Mouse (Mus musculus) adrenal gland, postnatal 10 days (tissue): ENCODE measurements around the gene Slain2. TPM values are rescaled to one million over a fixed set of nuclear protein-coding genes. Genes with fewer than 3 reads are reported as not detected.
A peak's percentile ranks its signal among the peaks of the same experiment; 100 is the strongest.
"Not testable (repeated sequence)": the region's sequence is repeated elsewhere in the genome, so short reads cannot be mapped to it uniquely, and the experiment has no call there.

Experiments
- DNase-seq: peaks from one replicate; pipeline ENCODE4 v3.0.0; 2021; ENCODE audit warnings: mixed read lengths
- total RNA-seq, 2 experiments: library from RNA; stranded (reverse); gene quantifications; 2 replicates each; pipeline ENCODE4 v1.2.3; 2021

Slain2 gene
- total RNA-seq, 2 experiments from 2014 or later, result 56.1 to 59.8 TPM

GRCm38 (mm10) chr5:72948136-72948535, 34.0 kb downstream of the Slain2 start:
- no peak for DNase-seq

- DNase-seq, result no peak
These were observed 36.1 kb downstream of the Slain2 start for GRCm38 (mm10) chr5:72950252-72950651.

GRCm38 (mm10) chr5:72953996-72954604, 40.0 kb downstream of the Slain2 start:
- DNase-seq, result peak; percentile 28

- peak; percentile 14 for DNase-seq
These were observed 43.2 kb downstream of the Slain2 start for GRCm38 (mm10) chr5:72957281-72957680.

GRCm38 (mm10) chr5:72960096-72960495, 46.0 kb downstream of the Slain2 start:
- peak; percentile 0 for DNase-seq

- DNase-seq, result peak; percentile 0
These were observed 51.6 kb downstream of the Slain2 start for GRCm38 (mm10) chr5:72965706-72966105.

GRCm38 (mm10) chr5:72972435-72972834, 58.3 kb downstream of the Slain2 start:
- DNase-seq, result no peak

- no peak for DNase-seq
These were observed 58.8 kb downstream of the Slain2 start for GRCm38 (mm10) chr5:72972934-72973333.

GRCm38 (mm10) chr5:72974602-72975001, 60.5 kb downstream of the Slain2 start, which contains the start of gene Gm10135:
Gm10135 (minus strand) TSS chr5:72974702.
- DNase-seq, result no peak

GRCm38 (mm10) chr5:72975996-72976395, 61.9 kb downstream of the Slain2 start:
- DNase-seq, result no peak

GRCm38 (mm10) chr5:72976539-72976938, 62.4 kb downstream of the Slain2 start:
- DNase-seq, result no peak

GRCm38 (mm10) chr5:72984091-72984490, 70.0 kb downstream of the Slain2 start:
- DNase-seq, result no peak

- no peak for DNase-seq
These were observed 73.7 kb downstream of the Slain2 start for GRCm38 (mm10) chr5:72987786-72988185.

- no peak for DNase-seq
These were observed 75.7 kb downstream of the Slain2 start for GRCm38 (mm10) chr5:72989756-72990155.

GRCm38 (mm10) chr5:72992474-72992873, 78.4 kb downstream of the Slain2 start:
- DNase-seq, result no peak

GRCm38 (mm10) chr5:72994424-72994823, 80.3 kb downstream of the Slain2 start:
- DNase-seq, result no peak

- DNase-seq, result no peak
These were observed 80.8 kb downstream of the Slain2 start for GRCm38 (mm10) chr5:72994928-72995327.

GRCm38 (mm10) chr5:72995379-72995778, 81.3 kb downstream of the Slain2 start:
- no peak for DNase-seq

- not testable (repeated sequence) for DNase-seq
These were observed 84.4 kb downstream of the Slain2 start for GRCm38 (mm10) chr5:72998546-72998945.

GRCm38 (mm10) chr5:73004046-73004445, 89.9 kb downstream of the Slain2 start:
- no peak for DNase-seq

GRCm38 (mm10) chr5:73006784-73007581, 92.9 kb downstream of the Slain2 start, which contains the start of gene Slc10a4:
Slc10a4 (plus strand) TSS chr5:73006883.
- peak; percentile 56 for DNase-seq

- DNase-seq, result no peak
These were observed 93.5 kb downstream of the Slain2 start for GRCm38 (mm10) chr5:73007582-73007959.

GRCm38 (mm10) chr5:73008230-73008629, 94.1 kb downstream of the Slain2 start:
- peak; percentile 27 for DNase-seq

GRCm38 (mm10) chr5:73011806-73012205, 97.7 kb downstream of the Slain2 start:
- not testable (repeated sequence) for DNase-seq
